Mouse (Mus musculus) embryo, embryonic 11 days (tissue): ENCODE data around the gene Cenps.
A peak's percentile ranks its signal among the peaks of the same experiment; 100 is the strongest.
"Not testable (repeated sequence)": the region's sequence is repeated elsewhere in the genome, so short reads cannot be mapped to it uniquely, and the experiment has no call there.

Experiments
- DNase-seq: peaks from one replicate; pipeline ENCODE4 v3.0.0-alpha.2; 2015

Gene Cenps

DNA sequence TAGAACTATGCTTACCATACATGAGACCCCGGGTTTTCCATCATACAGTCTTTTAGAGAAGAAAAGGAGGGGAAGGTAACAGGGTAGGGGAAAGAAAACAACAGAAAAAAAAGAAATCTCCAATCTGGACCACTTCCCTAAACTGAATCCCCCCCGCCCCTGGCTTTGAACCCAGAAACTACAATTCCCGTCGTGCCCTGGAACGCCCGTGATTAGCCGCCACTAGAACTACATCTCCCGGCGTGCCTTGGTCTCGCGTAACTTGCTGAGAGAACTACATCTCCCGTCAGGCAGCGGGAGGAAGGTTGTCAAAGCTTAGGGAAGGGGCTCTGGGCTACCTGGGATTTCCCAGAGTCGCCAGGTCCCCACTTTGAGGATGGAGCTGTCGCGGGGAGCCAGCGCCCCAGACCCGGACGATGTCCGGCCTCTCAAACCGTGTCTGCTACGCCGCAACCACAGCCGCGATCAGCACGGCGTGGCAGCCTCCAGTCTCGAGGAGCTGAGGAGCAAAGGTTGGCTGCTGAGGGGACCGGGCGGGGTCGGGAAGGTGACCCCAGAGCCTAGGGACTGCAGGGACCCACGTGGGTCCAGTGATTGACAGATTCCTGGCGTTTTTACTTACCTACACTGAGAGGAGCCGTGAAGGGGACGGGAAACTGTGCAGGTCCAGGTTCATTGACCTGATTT is 33.4 kb downstream of the Cenps start, which contains the start of gene Dffa:
Dffa (plus strand) TSS at position 272 of the 687 bp plus-strand sequence.
- peak; percentile 96 for DNase-seq

DNA sequence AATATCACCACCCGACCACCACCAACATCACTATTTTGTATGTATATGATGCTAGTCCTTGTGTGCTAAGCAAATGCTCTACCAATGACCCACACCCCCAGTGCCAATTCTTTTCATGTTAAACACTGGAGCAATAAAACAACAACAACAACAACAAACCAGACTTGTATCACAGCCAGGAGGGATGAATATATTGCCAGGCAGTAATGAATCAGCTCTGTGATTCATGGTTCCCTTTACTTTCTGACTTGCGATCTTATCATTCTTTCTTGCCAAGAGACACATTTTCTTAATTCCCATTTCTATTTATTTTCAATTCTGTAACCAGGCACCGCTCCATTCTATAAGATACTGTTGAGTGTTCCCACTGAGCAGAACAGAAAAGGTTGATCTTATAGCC is 36.0 kb downstream of the Cenps start:
- no peak for DNase-seq

DNA sequence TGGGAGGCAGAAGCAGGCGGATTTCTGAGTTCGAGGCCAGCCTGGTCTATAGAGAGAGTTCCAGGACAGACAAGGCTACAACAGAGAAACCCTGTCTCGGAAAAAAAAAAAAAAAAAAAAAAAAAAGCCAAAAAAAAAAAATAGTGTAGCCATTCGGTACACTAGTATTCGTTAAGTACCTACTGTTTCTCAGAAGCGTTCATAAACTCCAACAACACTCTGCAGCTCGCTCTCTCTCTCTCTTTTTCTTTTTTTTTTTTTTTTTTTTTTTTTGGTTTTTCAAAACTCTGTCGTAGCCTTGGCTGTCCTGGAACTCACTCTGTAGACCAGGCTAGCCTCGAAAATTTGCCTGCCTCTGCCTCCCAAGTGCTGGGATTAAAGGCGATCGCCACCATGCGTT is 37.0 kb downstream of the Cenps start:
- DNase-seq: not testable (repeated sequence)

DNA sequence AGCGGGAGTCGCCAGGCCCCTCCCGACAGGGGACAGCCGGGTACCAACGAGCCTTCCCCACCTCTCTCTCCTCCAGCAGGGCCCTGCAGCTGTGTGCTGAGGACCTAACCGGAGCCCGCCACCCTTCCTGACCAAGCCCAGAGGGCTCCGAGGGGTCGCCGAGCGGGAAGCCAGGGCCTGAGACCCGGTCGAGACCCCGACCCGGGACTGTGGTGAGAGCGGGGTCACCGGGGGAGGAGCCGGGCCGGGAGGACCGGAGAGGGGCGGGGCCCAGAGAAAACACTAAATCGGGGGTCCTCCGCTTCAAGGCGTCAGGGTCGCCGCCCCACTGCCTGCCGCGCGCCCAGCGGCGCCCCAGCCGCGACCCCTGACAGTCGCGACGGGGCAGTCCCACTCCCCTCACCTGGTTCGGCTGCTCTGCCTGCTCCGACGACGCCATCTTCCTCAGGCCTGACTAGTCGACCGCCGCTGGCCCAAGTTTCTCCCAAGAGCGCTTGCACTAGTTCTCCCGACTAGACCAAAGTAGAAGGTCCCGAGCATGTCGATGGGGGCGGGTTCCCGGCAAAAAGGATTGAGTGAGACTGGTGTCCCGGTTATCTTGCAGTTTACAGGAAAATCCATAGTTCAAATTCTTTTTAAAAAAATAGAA is 37.9 kb downstream of the Cenps start, which contains the start of gene Pex14:
Pex14 (minus strand) TSS at position 508 of the 649 bp plus-strand sequence.
- DNase-seq: peak; percentile 95

DNA sequence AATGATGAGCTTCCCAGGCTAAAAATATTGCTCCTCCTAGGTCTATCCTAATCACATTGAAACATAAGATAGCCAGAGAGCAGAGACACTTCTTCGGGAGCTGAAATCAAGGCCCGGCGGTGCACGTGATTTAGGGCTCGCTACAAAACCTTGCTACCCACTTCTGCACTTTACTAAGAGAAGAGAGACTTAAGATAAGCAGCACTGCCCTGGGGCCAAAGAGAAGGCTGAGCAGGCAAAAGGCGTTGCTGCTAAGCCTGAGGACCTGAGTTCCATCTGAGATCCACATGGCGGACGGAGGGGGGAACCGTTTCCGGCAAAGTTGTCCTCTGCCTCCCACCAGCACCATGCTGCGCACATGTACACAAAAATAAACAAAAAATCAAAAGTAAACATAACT is 38.9 kb downstream of the Cenps start:
- DNase-seq: no peak

DNA sequence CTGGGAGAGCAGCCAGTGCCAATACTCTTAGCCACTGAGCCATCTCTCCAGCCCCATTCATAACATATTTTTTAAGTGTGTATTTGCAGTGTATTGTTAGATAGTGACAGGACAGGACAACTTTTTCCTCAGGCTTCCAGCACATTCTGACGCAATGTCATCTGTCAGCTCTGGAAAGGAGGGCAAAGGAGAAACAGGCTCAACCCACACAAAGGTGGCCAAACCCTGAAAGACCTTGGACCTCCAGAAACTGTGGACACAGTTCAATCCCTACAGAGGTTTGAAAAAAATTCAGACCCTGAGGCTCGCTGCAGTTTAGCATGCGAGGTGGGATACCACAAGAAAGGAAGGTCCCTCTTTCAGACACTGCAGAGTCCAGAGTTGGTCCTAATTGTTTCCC is 39.5 kb downstream of the Cenps start:
- DNase-seq: no peak

DNA sequence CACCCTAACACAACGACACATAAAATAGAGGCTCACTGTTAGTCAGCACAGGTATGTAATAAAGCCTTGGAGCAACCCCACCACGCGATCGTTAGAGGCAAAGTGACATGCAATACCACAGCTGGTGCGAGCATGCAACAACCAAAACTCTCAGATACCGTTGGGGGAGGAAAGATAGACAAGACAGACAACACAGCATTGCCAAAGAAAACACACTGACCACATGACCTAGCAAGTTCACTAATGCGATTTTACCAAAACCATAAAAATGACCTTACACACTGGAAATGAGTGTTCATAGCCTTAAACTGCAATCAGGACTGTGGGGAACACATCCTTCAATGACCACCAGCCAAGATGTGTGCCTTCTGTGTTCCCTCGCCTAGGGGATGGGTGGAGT is 46.1 kb downstream of the Cenps start:
- no peak for DNase-seq

DNA sequence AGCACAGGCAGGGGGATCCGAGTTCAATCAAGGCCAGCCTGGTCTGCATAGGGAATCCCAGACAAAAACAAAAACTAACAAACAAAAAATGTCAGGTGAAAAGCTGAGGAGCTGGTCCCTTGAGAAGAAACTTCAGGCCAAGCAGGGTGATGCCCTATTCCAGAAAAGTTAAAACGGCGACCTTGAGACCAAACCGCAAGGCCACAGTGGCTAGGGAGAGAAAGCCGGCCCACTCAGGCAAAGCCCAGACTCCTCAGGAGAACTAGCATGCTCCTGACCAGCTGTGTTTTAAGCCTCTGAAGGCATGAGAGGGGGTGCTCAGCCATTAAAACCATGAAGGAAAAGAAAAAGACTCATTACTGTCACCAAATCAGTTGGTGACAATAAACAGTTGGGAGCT is 52.0 kb downstream of the Cenps start:
- DNase-seq: no peak

DNA sequence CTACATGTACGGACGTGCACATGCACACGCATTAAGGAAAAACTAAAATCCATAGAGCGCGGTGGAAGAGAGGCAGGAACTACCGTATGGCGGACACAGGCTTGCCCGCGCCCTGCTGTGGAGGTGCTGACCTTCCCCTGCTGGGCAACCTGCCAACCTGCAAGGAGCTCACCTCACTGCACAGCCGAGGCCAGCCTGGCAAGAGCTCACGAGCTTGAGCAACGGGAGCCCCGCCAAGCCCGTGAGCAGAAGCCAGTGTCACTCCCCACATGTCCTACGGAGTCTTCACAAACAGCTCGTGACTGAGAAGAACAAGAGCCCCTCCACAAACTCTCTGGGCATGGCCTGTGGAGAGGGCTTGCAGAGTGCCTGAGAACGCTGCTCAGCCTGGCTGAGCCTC is 55.9 kb downstream of the Cenps start:
- DNase-seq: no peak

DNA sequence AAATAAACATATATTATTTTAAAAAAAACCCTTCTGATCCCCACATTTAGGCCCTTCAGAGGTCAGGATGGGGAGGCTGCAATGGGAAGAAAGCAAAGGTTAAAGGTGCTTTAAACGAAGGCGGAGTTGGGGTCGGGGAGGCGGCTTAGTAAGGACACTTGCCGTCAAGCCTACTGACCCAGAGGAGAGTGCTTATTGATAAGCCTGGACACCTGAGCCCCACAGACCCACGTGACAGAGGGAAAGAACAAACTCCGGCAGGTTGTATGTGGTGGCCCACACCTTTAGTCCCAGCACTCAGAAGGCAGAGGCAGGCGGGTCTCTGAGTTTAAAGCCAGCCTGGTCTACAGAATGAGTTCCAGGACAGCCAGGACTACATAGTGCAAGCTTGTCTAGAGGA is 57.3 kb downstream of the Cenps start:
- no peak for DNase-seq

DNA sequence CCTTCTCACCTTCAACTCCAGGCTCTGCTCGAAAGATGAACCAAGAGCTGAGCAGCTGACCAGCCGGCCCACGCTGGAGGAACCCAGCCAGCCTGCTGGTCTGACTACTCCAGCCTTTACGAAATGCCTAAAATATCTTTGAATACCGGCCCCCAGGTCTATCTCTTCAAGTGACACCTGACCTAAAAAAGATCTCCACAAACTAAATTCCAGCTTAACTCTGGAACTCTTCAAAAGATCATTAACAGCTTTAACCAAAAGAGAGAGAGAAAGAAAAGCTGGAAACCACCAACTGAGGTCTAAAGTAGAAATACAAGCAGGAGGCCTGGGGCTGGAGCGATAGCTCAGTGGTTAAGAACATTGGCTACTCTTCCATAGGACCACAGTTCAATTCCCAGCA is 57.8 kb downstream of the Cenps start:
- no peak for DNase-seq

DNA sequence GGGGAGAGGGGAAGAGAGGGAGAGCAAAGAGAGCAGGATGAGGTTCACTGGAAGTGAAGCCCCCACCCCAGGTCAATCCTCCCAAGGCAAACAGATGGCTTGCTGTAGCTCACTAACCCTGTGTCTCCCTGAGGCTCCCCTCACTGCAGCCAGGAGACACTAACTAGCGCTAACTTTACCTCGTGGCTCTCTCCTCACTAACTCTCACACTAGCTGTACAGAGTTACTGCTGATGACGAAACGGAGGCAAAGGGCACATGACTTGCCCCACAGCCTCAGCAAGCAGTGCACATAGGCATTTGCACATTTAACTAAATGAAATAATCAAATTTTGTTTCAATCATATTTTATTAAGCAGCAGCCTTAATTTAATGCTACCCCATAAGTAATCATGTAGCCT is 59.2 kb downstream of the Cenps start:
- DNase-seq: no peak
